In the genomic region with DNA sequence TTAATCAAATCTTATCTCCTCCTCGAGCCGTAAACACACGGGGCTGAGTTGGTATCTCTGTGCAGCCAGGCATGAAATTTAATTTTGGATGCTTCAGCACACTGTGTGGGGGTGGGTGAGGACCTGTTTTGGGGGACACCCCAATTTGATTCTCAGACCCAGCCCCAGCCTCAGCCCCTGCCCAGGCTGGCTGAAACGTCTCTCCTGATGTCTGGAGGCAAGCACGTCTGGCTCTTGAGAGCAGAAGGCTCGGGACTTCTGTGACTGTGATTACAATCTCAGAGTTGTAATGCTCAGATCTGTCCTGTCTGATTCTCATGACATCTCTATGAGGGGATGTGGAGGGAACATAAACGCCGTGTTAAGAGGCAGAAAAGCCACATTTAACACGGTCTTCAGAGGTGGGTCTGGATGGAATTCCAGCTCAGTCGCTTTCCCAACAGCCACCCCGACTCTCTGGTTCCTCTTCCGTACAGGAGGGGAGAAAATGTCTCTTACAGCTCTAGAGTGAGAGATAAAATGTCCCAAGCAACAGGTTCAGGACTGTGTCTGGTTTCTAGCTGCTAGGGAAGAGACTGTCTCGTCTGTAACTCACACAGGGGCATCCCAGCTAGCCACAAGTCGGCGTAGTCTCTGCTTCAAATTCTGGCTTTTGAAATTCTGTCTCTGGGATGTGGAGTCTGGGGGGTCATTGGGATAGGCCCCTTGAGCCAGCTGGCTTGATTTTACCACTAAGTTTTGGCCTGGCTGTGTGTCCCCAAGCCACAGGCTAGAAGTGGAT, we compare ENCODE assay signal across 9 mouse cellular contexts. TPM values are rescaled to one million over a fixed set of nuclear protein-coding genes. Genes with fewer than 3 reads are reported as not detected.
A peak's percentile ranks its signal among the peaks of the same experiment; 100 is the strongest.
DNase-seq lines count a peak whose midpoint lies in the region; ATAC-seq lines count a peak whose summit lies in the region.
"Had no signal": no experiment of that assay in that cellular context is flagged by ENCODE, and none has a peak within 500 bp of the region (broad histone marks: within the 10 kb centered on the region; RNA-seq: fewer than 3 reads in every experiment).

No protein-coding gene starts in this region.

- no peak overlapping the region for H3K9ac ChIP-seq in heart, embryonic 12.5 days
- H3K9ac ChIP-seq in hindbrain, embryonic 11.5 days (ENCODE audit: low read depth, low read length) = no peak overlapping the region
- H3K9ac ChIP-seq in midbrain, embryonic 14.5 days (replicated peaks; ENCODE audit: low read length) = no peak overlapping the region

- peak overlapping the region; percentile 19; the same call in 1 of the 2 replicates for H3K4me2 ChIP-seq in heart, embryonic 12.5 days
- no peak overlapping the region for H3K4me2 ChIP-seq in hindbrain, embryonic 11.5 days (replicated peaks; ENCODE audit: low read depth, low read length)
- peak overlapping the region; percentile 36 for H3K4me2 ChIP-seq in midbrain, embryonic 14.5 days (ENCODE audit: low read length)

- 34% methylated on average over 15 of the region's 15 CpGs for WGBS in heart, embryonic 12.5 days
- WGBS in hindbrain, embryonic 11.5 days = 30% methylated on average over 15 of the region's 15 CpGs
- 10% methylated on average over 15 of the region's 15 CpGs for WGBS in midbrain, embryonic 14.5 days

- ATAC-seq in heart, embryonic 12.5 days (ENCODE audit: insufficient number of reproducible peaks, low FRiP score) = no peak
- ATAC-seq in hindbrain, embryonic 11.5 days (ENCODE audit: low FRiP score) = peak; percentile 25; the same call in 1 of the 2 replicates
- peak; percentile 59 for ATAC-seq in midbrain, embryonic 14.5 days (ENCODE audit: low FRiP score, low TSS enrichment)

- no peak for DNase-seq in heart, postnatal 25 days (ENCODE audit: low spot score)
- DNase-seq in embryo, embryonic 11 days = peak; percentile 49
- DNase-seq in hindbrain, embryonic 11.5 days (ENCODE audit: low spot score) = peak; percentile 57
- peak; percentile 72 for DNase-seq in midbrain, embryonic 14.5 days
- DNase-seq in ovary, postnatal 36 days (ENCODE audit: low spot score) = no peak
- no peak for DNase-seq in left cerebral cortex, adult 18-20 months (ENCODE audit: low spot score in 2 of 2)
- DNase-seq in urinary bladder, postnatal 14 days (ENCODE audit: low spot score) = no peak

- H3K36me3 ChIP-seq in heart, embryonic 12.5 days = no peaks in the 10 kb centered on the region
- H3K36me3 ChIP-seq in hindbrain, embryonic 11.5 days (ENCODE audit: control insufficient read depth, insufficient read depth, low read length) = no peaks in the 10 kb centered on the region
- no peaks in the 10 kb centered on the region for H3K36me3 ChIP-seq in midbrain, embryonic 14.5 days (ENCODE audit: control insufficient read depth, insufficient read depth, low read length)

- peaks cover 54% of the 10 kb centered on the region for H3K4me1 ChIP-seq in heart, embryonic 12.5 days (replicated peaks)
- peaks cover 20% of the 10 kb centered on the region for H3K4me1 ChIP-seq in hindbrain, embryonic 11.5 days (replicated peaks; ENCODE audit: control insufficient read depth, insufficient read depth, low read length)
- peaks cover 52% of the 10 kb centered on the region for H3K4me1 ChIP-seq in midbrain, embryonic 14.5 days (ENCODE audit: control insufficient read depth, insufficient read depth, low read length)

- no peaks in the 10 kb centered on the region for H3K9me3 ChIP-seq in heart, embryonic 12.5 days (replicated peaks)
- no peaks in the 10 kb centered on the region for H3K9me3 ChIP-seq in hindbrain, embryonic 11.5 days (ENCODE audit: control insufficient read depth, low read length)
- H3K9me3 ChIP-seq in midbrain, embryonic 14.5 days (ENCODE audit: control insufficient read depth, low read length) = no peaks in the 10 kb centered on the region

- H3K27ac ChIP-seq in heart, embryonic 12.5 days (ENCODE audit: poor library complexity, severe bottlenecking) = no peak overlapping the region
- H3K27ac ChIP-seq in hindbrain, embryonic 11.5 days (ENCODE audit: low read depth, low read length) = peak overlapping the region; percentile 64
- H3K27ac ChIP-seq in midbrain, embryonic 14.5 days (replicated peaks; ENCODE audit: low read depth, low read length) = peak overlapping the region; percentile 54

- H3K27me3 ChIP-seq in heart, embryonic 12.5 days (replicated peaks) = peaks cover 9% of the 10 kb centered on the region; the same call in 1 of the 2 replicates
- 0 out of 2 replicates have a peak, but pooled peaks cover 2% of the 10 kb centered on the region for H3K27me3 ChIP-seq in hindbrain, embryonic 11.5 days (ENCODE audit: control insufficient read depth, insufficient read depth, low read length)
- H3K27me3 ChIP-seq in midbrain, embryonic 14.5 days (ENCODE audit: control insufficient read depth, insufficient read depth, low read length) = no peaks in the 10 kb centered on the region

- H3K4me3 ChIP-seq in heart, embryonic 12.5 days = no peak overlapping the region
- no peak overlapping the region for H3K4me3 ChIP-seq in hindbrain, embryonic 11.5 days (ENCODE audit: low read depth, low read length)
- no peak overlapping the region for H3K4me3 ChIP-seq in midbrain, embryonic 14.5 days (replicated peaks; ENCODE audit: low read depth, low read length)

- intact Hi-C loops in heart, postnatal 25 days (cut with DNase I) = no loop called here

RNA-seq across cellular contexts. Expression of a gene that starts 50.5 kb away (rescaled TPM):
- polyA plus RNA-seq in heart, embryonic 12.5 days (2016; fragmentation: Nextera tagmentation; extraction: Ambion mirVana) = 3.3 and 4.3 TPM in 2 replicates
- total RNA-seq in heart, postnatal 25 days (2021) = 1 to 10 TPM; 1.2 to 2.0 TPM
- 2.9 and 4.2 TPM in 2 replicates for polyA plus RNA-seq in hindbrain, embryonic 11.5 days (2014; fragmentation: Nextera tagmentation; extraction: Ambion mirVana)
- 3.5 and 5.3 TPM in 2 replicates for polyA plus RNA-seq in midbrain, embryonic 14.5 days (2014; fragmentation: Nextera tagmentation; extraction: Ambion mirVana)
- 10 to 100 TPM; 16.7 to 25.2 TPM for total RNA-seq in left cerebral cortex, adult 18-20 months (2021)
- total RNA-seq: megakaryocyte-erythroid progenitor cell, adult 5-6 weeks had no signal

Comparison
In these comparisons a context has a peak if more than half of its experiments do, and no peak if none do; other contexts are left out.
1. DNase-seq: peak in embryo, embryonic 11 days (single experiment), hindbrain, embryonic 11.5 days (single experiment) and midbrain, embryonic 14.5 days (single experiment); none in heart, postnatal 25 days (single experiment), ovary, postnatal 36 days (single experiment), left cerebral cortex, adult 18-20 months (0 of 2) and urinary bladder, postnatal 14 days (single experiment).